Mouse (Mus musculus) MEL (cell line): Measurements from ENCODE around the gene Smg6. TPM values are rescaled to one million over a fixed set of nuclear protein-coding genes. Genes with fewer than 3 reads are reported as not detected.

Experiments
- DNase-seq: peaks from one replicate; pipeline ENCODE4 v3.0.0; 2011; ENCODE audit warnings: low read depth, low spot score
- H3K27ac ChIP-seq: 2 replicates; pipeline ENCODE4 v1.5.1; 2012; ENCODE audit warnings: low read depth, mild to moderate bottlenecking, control low read depth, low read length, moderate library complexity; ENCODE audit not compliant: control insufficient read depth
- H3K27me3 ChIP-seq, 2 experiments: fragments of 150-350 bp in 1 of 2; sonication (generic) in 1 of 2; 2 replicates each; pipeline ENCODE4 v1.6.1; 2012; ENCODE audit warnings: low read length in 2 of 2, mild to moderate bottlenecking in 2 of 2, improper control_type of control experiment in 1 of 2, moderate library complexity in 1 of 2; ENCODE audit not compliant: insufficient read depth in 2 of 2, control insufficient read depth in 1 of 2
- H3K36me3 ChIP-seq, 2 experiments: 2 replicates each; pipeline ENCODE4 v1.6.1; 2012 to 2014; ENCODE audit warnings: low read length in 2 of 2, improper control_type of control experiment in 1 of 2, inconsistent platforms in 1 of 2, mild to moderate bottlenecking in 1 of 2; ENCODE audit not compliant: insufficient read depth in 2 of 2, control insufficient read depth in 1 of 2
- H3K4me1 ChIP-seq, 2 experiments: fragments of 150-350 bp in 1 of 2; sonication (generic) in 1 of 2; 2 replicates each; pipeline ENCODE4 v1.6.1; 2012; ENCODE audit warnings: low read length in 2 of 2, improper control_type of control experiment in 1 of 2, mild to moderate bottlenecking in 1 of 2; ENCODE audit not compliant: insufficient read depth in 2 of 2, control insufficient read depth in 1 of 2
- H3K4me3 ChIP-seq, 2 experiments: fragments of 150-350 bp in 1 of 2; sonication (generic) in 1 of 2; 2 replicates each; pipeline ENCODE4 v1.5.1; 2012; ENCODE audit warnings: low read depth in 2 of 2, low read length in 2 of 2, mild to moderate bottlenecking in 2 of 2, moderate library complexity in 2 of 2, control low read depth in 1 of 2, improper control_type of control experiment in 1 of 2; ENCODE audit not compliant: control insufficient read depth in 1 of 2, insufficient read depth in 1 of 2
- H3K79me2 ChIP-seq: 2 replicates; pipeline ENCODE4 v1.6.1; 2012; ENCODE audit warnings: mild to moderate bottlenecking, low read length, moderate library complexity; ENCODE audit not compliant: control insufficient read depth, poor library complexity, insufficient read depth
- H3K9ac ChIP-seq: 2 replicates; pipeline ENCODE4 v1.6.1; 2012; ENCODE audit warnings: low read depth, mild to moderate bottlenecking, control low read depth, low read length, moderate library complexity; ENCODE audit not compliant: control insufficient read depth, poor library complexity, severe bottlenecking
- H3K9me3 ChIP-seq: fragments of 150-350 bp; sonication (generic); replicated peaks from 2 replicates; pipeline ENCODE4 v1.6.1; 2012; ENCODE audit warnings: mild to moderate bottlenecking, low read length, improper control_type of control experiment, moderate library complexity; ENCODE audit not compliant: insufficient read depth
- BHLHE40 ChIP-seq: IDR thresholded peaks from 2 replicates; pipeline ENCODE4 v1.6.1; 2012; ENCODE audit warnings: low read depth, mild to moderate bottlenecking, inconsistent platforms, low read length, improper control_type of control experiment, borderline replicate concordance
- CHD1 ChIP-seq: IDR thresholded peaks from 2 replicates; pipeline ENCODE4 v1.6.1; 2012; ENCODE audit warnings: low read depth, mild to moderate bottlenecking, inconsistent platforms, low read length, improper control_type of control experiment
- CHD2 ChIP-seq: IDR thresholded peaks from 2 replicates; pipeline ENCODE4 v1.6.1; 2011; ENCODE audit warnings: low read length, improper control_type of control experiment
- CTCF ChIP-seq, 3 experiments: IDR thresholded peaks in 2 of 3; conservative IDR thresholded peaks in 1 of 3; 2 replicates each; pipeline ENCODE4 v1.5.1; 2011 to 2012; ENCODE audit warnings: low read length in 3 of 3, low read depth in 2 of 3, mild to moderate bottlenecking in 2 of 3, improper control_type of control experiment in 1 of 3, inconsistent platforms in 1 of 3, mixed read lengths in 1 of 3, moderate library complexity in 1 of 3; ENCODE audit not compliant: control insufficient read depth in 1 of 3, insufficient read depth in 1 of 3, poor library complexity in 1 of 3, severe bottlenecking in 1 of 3
- E2F4 ChIP-seq: IDR thresholded peaks from 2 replicates; pipeline ENCODE4 v1.6.1; 2011; ENCODE audit warnings: low read depth, low read length, improper control_type of control experiment, borderline replicate concordance
- ELF1 ChIP-seq: IDR thresholded peaks from 2 replicates; pipeline ENCODE4 v1.6.1; 2014; ENCODE audit warnings: low read depth, mild to moderate bottlenecking, inconsistent platforms, low read length, improper control_type of control experiment, moderate library complexity
- EP300 ChIP-seq, 2 experiments: IDR thresholded peaks; 2 replicates each; pipeline ENCODE4 v1.6.1; 2011; ENCODE audit warnings: improper control_type of control experiment in 2 of 2, low read length in 2 of 2, low read depth in 1 of 2, mild to moderate bottlenecking in 1 of 2
- ETS1 ChIP-seq: IDR thresholded peaks from 2 replicates; pipeline ENCODE4 v1.6.1; 2012; ENCODE audit warnings: low read depth, mild to moderate bottlenecking, inconsistent platforms, low read length, improper control_type of control experiment, moderate library complexity
- GABPA ChIP-seq: IDR thresholded peaks from 2 replicates; pipeline ENCODE4 v1.6.1; 2012; ENCODE audit warnings: low read depth, mild to moderate bottlenecking, inconsistent platforms, low read length, improper control_type of control experiment, moderate library complexity
- GATA1 ChIP-seq: IDR thresholded peaks from 2 replicates; pipeline ENCODE4 v1.6.1; 2011; ENCODE audit warnings: low read depth, low read length, improper control_type of control experiment
- JUND ChIP-seq: IDR thresholded peaks from 2 replicates; pipeline ENCODE4 v1.6.1; 2011; ENCODE audit warnings: low read depth, mild to moderate bottlenecking, improper control_type of control experiment, low read length
- KAT2A ChIP-seq: conservative IDR thresholded peaks from 2 replicates; pipeline ENCODE4 v1.6.1; 2012; ENCODE audit warnings: low read depth, low read length, improper control_type of control experiment, inconsistent platforms
- MAFK ChIP-seq: IDR thresholded peaks from 2 replicates; pipeline ENCODE4 v1.6.1; 2011; ENCODE audit warnings: low read depth, mild to moderate bottlenecking, low read length, improper control_type of control experiment, borderline replicate concordance
- MAX ChIP-seq: IDR thresholded peaks from 2 replicates; pipeline ENCODE4 v1.6.1; 2011; ENCODE audit warnings: low read length, improper control_type of control experiment
- MAZ ChIP-seq: IDR thresholded peaks from 2 replicates; pipeline ENCODE4 v1.6.1; 2012; ENCODE audit warnings: low read depth, mild to moderate bottlenecking, inconsistent platforms, low read length, improper control_type of control experiment
- MXI1 ChIP-seq: IDR thresholded peaks from 2 replicates; pipeline ENCODE4 v1.6.1; 2011; ENCODE audit warnings: mild to moderate bottlenecking, low read depth, low read length, improper control_type of control experiment
- MYB ChIP-seq: IDR thresholded peaks from 2 replicates; pipeline ENCODE4 v1.6.1; 2011; ENCODE audit warnings: mild to moderate bottlenecking, low read depth, low read length, improper control_type of control experiment
- MYC ChIP-seq: IDR thresholded peaks from 2 replicates; pipeline ENCODE4 v1.6.1; 2011; ENCODE audit warnings: low read depth, mild to moderate bottlenecking, low read length, improper control_type of control experiment, moderate library complexity
- NELFE ChIP-seq: IDR thresholded peaks from 2 replicates; pipeline ENCODE4 v1.6.1; 2011; ENCODE audit warnings: low read depth, low read length, improper control_type of control experiment
- NRF1 ChIP-seq: IDR thresholded peaks from 2 replicates; pipeline ENCODE4 v1.6.1; 2014; ENCODE audit warnings: low read depth, mild to moderate bottlenecking, inconsistent platforms, low read length, improper control_type of control experiment, moderate library complexity; ENCODE audit not compliant: poor library complexity, insufficient read depth, severe bottlenecking
- POLR2A ChIP-seq, 2 experiments: IDR thresholded peaks; 2 replicates each; pipeline ENCODE4 v1.6.1; 2011 to 2012; ENCODE audit warnings: low read length in 2 of 2, mild to moderate bottlenecking in 2 of 2, control low read depth in 1 of 2, improper control_type of control experiment in 1 of 2, low read depth in 1 of 2, moderate library complexity in 1 of 2; ENCODE audit not compliant: control insufficient read depth in 1 of 2, insufficient read depth in 1 of 2, poor library complexity in 1 of 2
- RAD21 ChIP-seq: IDR thresholded peaks from 2 replicates; pipeline ENCODE4 v1.6.1; 2011; ENCODE audit warnings: mild to moderate bottlenecking, low read depth, low read length, improper control_type of control experiment
- RCOR1 ChIP-seq: IDR thresholded peaks from 2 replicates; pipeline ENCODE4 v1.6.1; 2012; ENCODE audit warnings: low read depth, mild to moderate bottlenecking, inconsistent platforms, low read length, improper control_type of control experiment
- SIN3A ChIP-seq: IDR thresholded peaks from 2 replicates; pipeline ENCODE4 v1.6.1; 2012; ENCODE audit warnings: low read length, improper control_type of control experiment, inconsistent platforms
- SMC3 ChIP-seq: IDR thresholded peaks from 2 replicates; pipeline ENCODE4 v1.6.1; 2011; ENCODE audit warnings: low read depth, low read length, improper control_type of control experiment
- TAL1 ChIP-seq: IDR thresholded peaks from 2 replicates; pipeline ENCODE4 v1.6.1; 2012; ENCODE audit warnings: mild to moderate bottlenecking, inconsistent platforms, low read length, moderate library complexity, mixed read lengths
- TBP ChIP-seq: IDR thresholded peaks from 2 replicates; pipeline ENCODE4 v1.8.0; 2011; ENCODE audit warnings: low read depth, low read length, improper control_type of control experiment
- TCF12 ChIP-seq: IDR thresholded peaks from 2 replicates; pipeline ENCODE4 v1.6.1; 2014; ENCODE audit warnings: low read depth, mild to moderate bottlenecking, inconsistent platforms, low read length, improper control_type of control experiment, moderate library complexity
- USF1 ChIP-seq: IDR thresholded peaks from 2 replicates; pipeline ENCODE4 v1.6.1; 2014; ENCODE audit warnings: low read depth, mild to moderate bottlenecking, inconsistent platforms, low read length, improper control_type of control experiment, moderate library complexity
- ZKSCAN1 ChIP-seq: IDR thresholded peaks from 2 replicates; pipeline ENCODE4 v1.6.1; 2012; ENCODE audit warnings: low read depth, mild to moderate bottlenecking, inconsistent platforms, low read length, improper control_type of control experiment, moderate library complexity
- ZMIZ1 ChIP-seq: IDR thresholded peaks from 2 replicates; pipeline ENCODE4 v1.6.1; 2012; ENCODE audit warnings: low read depth, mild to moderate bottlenecking, inconsistent platforms, low read length, improper control_type of control experiment, moderate library complexity
- ZNF384 ChIP-seq: IDR thresholded peaks from 2 replicates; pipeline ENCODE4 v1.6.1; 2012; ENCODE audit warnings: low read depth, mild to moderate bottlenecking, inconsistent platforms, low read length, improper control_type of control experiment
- polyA plus RNA-seq, 2 experiments: library from polyadenylated mRNA; stranded (reverse) in 1 of 2; unstranded in 1 of 2; fragments of >175 nt in 1 of 2; fragments of >200 nt in 1 of 2; gene quantifications; 2 replicates each; pipeline versions ENCODE4 v1.2.1 to v1.2.4; 2012; ENCODE audit warnings: low replicate concordance in 2 of 2, low read depth in 1 of 2; ENCODE audit not compliant: insufficient read length in 2 of 2, insufficient read depth in 1 of 2, missing spikeins in 1 of 2
- total RNA-seq: library from RNA; depleted of rRNA; stranded (reverse); fragments of 300-350 nt; gene quantifications from 2 replicates; pipeline ENCODE4 v1.2.3, GENCODE M21; 2012

The Smg6 gene
- total and polyA plus RNA-seq, 3 experiments: 11.6 to 19.0 TPM; not detected in 1

DNA sequence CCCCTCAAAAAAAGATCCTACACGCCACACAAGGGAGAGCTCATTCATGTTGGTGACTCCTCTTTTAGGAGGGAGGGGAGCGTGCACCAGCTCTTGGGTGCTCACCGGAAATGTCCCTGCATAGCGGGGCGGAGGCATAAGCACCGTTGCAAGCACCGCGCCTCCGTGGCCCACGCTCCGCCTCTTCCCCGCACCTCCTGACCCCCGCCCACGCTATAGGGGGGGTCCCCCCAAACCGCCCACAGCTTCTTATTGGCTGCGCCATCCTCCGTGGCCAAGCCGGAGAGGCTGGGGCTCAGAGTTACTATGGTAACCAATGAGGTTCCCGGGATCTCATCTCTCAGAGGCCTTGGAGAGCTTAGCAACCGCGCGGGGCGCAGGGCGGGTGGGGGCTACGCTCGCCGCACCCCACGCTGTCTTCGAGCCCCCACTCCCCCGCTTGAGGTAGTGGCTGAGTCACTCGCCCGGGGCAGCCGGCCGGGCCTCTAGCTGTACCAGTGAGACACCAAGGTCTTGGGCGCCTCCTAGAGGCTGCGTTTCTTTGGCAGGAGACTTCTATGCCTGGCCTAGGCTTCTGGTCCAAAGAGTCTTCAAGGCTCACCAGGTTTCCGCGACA lies 244.6 kb downstream of the Smg6 start (continued):
- TF ChIP-seq USF1 (peak; percentile 71), BHLHE40 (0 out of 2 replicates have a peak, but pooled peaks have one; percentile 17), MYC (peak; percentile 59), MAZ (peak; percentile 97), GATA1 (no peak), KAT2A (no peak), ZMIZ1 (no peak; the same call in 1 of the 2 replicates), CHD1 (no peak), RAD21 (peak; percentile 83), MAFK (no peak; the same call in 1 of the 2 replicates), ELF1 (peak; percentile 50), MXI1 (peak; percentile 69; the same call in 1 of the 2 replicates), TAL1 (no peak)

DNA sequence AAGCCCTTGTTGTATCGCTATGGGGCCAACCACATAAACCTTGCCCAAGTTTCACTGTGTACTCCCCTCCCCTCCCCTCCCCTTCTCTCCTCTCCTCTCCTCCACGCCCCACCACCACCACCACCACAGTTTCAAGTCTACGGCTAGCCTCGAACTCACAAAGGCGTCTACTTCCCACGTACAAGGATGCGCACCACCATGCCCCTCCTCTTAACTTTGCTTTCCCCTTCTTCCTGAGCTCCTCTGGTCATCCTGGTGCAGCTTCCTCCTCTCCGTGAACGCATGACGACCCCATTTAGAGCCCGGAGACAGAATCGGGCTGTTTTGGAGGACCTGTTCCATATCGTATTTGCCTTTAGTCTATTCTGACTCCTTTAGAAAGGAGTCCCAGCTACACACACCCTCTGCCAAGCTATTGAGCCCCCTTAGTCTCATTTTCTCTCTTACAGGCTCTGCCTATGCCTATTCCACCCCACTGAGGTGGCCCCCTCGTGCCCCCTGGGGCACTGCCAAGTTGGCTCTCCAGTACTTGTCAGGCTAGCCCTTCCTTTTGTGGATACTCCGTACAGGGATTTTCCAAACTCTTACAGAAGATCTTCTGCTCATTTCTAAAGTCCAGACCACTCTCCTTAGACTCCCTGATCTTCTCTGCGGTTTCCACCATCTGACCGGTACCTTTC lies 245.7 kb downstream of the Smg6 start:
- Histone ChIP-seq H3K36me3 (peaks cover 0 to 8% of the 10 kb centered on the region in 2 experiments; a peak in 1 of 4 replicates), H3K4me1 (peaks cover 0 to 15% of the 10 kb centered on the region in 2 experiments; a peak in 3 of 4 replicates), H3K4me3 (peak overlapping the region; percentile 70 to 81), H3K9ac (peak overlapping the region; percentile 85), H3K27ac (peak overlapping the region; percentile 97), H3K9me3 (no peaks in the 10 kb centered on the region), H3K27me3 (no peaks in the 10 kb centered on the region), H3K79me2 (peaks cover 24% of the 10 kb centered on the region)
- DNase-seq: peak; percentile 81
- TF ChIP-seq E2F4 (peak; percentile 16; the same call in 1 of the 2 replicates), GABPA (no peak), ZKSCAN1 (no peak), MAFK (no peak), TCF12 (no peak), GATA1 (no peak), MYC (no peak), CTCF (IDR thresholded peaks at IDR 0.05 in 2 of 3, conservative IDR thresholded peaks at IDR 0.05 in 1 of 3; ENCODE audit: control insufficient read depth in 1 of 3, insufficient read depth in 1 of 3, low read depth in 2 of 3, low read length in 3 of 3, poor library complexity in 1 of 3, severe bottlenecking in 1 of 3) (no peak), JUND (no peak), ZNF384 (no peak), BHLHE40 (no peak), KAT2A (no peak), ELF1 (no peak), MAX (no peak), RAD21 (no peak), NELFE (peak; percentile 37; the same call in 1 of the 2 replicates), SMC3 (no peak; the same call in 1 of the 2 replicates), TBP (no peak), ETS1 (no peak), TAL1 (no peak), SIN3A (peak; percentile 18; the same call in 1 of the 2 replicates), CHD2 (no peak), CHD1 (0 out of 2 replicates have a peak, but pooled peaks have one; percentile 38), USF1 (no peak), NRF1 (no peak), RCOR1 (no peak), MYB (no peak), POLR2A (IDR thresholded peaks at IDR 0.05; ENCODE audit: control insufficient read depth in 1 of 2, insufficient read depth in 1 of 2, low read depth in 1 of 2, low read length in 2 of 2, poor library complexity in 1 of 2) (no peak), EP300 (IDR thresholded peaks at IDR 0.05; ENCODE audit: low read depth in 1 of 2, low read length in 2 of 2) (0 out of 4 replicates have a peak, but pooled peaks of 1 of the 2 experiments have one; percentile 14)
